Mouse (Mus musculus) left cerebral cortex, postnatal 14 days (tissue): ENCODE measurements around the gene Cln5. TPM values are rescaled to one million over a fixed set of nuclear protein-coding genes. Genes with fewer than 3 reads are reported as not detected.

Source experiments
- DNase-seq, 2 experiments: peaks; one replicate each; pipeline ENCODE4 v3.0.0; 2021 to 2022; ENCODE audit warnings: low spot score in 2 of 2, mixed read lengths in 1 of 2
- intact Hi-C: fragments of 180-260 bp; cut with DNase I; formaldehyde crosslinking; loops from one replicate; pipeline ENCODE4 v1.15.1; 2025
- long read RNA-seq, 2 experiments: library from polyadenylated mRNA; stranded (forward); transcript quantifications; one replicate each; pipeline ENCODE4 v2.0.0; 2021
- total RNA-seq, 2 experiments: library from RNA; stranded (reverse); gene quantifications; 2 replicates each; pipeline ENCODE4 v1.2.3; 2021

The Cln5 gene
- total RNA-seq: 1 to 10 TPM; 6.3 to 7.4 TPM
- long read RNA-seq, experiment 1, transcript Cln5-201 (4 exons, 2,445 nt): major isoform, 7 of 8 reads
- long read RNA-seq, experiment 1, partial matches to known transcripts: 0 of 8 reads
- long read RNA-seq, experiment 1, other reads (novel, unspliced or antisense): 1 of 8 reads
- long read RNA-seq, experiment 2, transcript Cln5-201 (4 exons, 2,445 nt): major isoform, 11 of 11 reads
- long read RNA-seq, experiment 2, partial matches to known transcripts: 0 of 11 reads
- long read RNA-seq, experiment 2, other reads (novel, unspliced or antisense): 0 of 11 reads

DNA sequence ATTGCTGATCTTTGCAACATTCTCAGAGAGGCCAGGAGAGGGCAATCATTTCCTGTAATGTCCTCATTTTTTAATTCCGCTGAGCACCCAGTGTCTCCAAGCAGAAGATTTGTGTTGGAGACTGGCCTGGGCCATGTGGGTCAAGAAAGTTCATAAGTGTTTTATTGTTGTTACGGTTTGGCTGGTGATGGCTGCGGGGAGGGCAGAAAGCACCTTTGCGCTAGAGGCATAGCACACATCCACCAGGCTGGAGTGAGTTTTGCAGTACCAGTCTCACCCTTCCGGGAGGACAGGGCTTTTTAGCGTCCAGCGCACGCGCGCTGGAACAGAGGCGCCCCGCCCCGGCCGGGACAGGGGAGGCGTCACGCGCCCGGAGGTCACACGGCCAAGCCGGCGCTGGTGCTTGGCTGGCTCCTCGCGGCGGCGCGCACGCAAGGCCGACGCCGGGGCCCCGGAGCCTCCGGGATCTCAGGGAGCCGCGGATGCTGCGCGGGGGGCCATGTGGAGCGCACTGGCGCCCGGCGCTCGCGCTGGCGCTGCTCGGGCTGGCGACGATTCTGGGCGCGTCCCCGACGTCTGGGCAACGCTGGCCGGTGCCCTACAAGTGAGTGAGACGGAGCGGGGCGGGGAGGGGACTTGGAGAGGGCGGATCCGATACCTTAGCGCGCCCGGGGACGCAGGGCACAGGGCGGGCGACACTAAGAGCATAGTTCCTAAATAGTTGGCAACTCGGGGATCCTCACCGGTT lies at the start of gene Cln5:
TSS of gene Cln5 (plus strand) at position 353 of the 748 bp plus-strand sequence.
- DNase-seq: peak; percentile 87 to 90
- intact Hi-C loops: loop anchor here (1.0 to 5.0 kb wide), 2 partner anchors 28 to 467 kb away; no protein-coding TSS in a partner anchor

DNA sequence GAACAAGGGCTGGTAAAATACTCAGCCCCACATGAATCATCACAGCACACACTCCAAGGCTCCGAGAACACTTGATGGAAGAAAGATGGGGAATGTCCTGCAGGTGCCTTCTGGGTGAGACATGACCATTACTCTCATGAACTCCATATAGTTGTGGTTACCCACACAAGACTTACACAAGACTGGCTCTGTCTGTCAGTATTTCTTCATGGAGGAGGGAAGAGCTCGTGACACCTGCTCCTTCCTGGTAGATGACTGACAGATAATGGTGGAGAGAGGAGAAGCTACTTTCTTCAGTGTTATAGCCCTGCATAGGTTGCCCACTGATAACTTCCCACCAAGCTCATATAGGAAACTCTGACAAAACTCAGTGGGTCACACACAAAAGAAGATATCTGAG lies 40.8 kb upstream of the Cln5 start:
- DNase-seq: no peak

DNA sequence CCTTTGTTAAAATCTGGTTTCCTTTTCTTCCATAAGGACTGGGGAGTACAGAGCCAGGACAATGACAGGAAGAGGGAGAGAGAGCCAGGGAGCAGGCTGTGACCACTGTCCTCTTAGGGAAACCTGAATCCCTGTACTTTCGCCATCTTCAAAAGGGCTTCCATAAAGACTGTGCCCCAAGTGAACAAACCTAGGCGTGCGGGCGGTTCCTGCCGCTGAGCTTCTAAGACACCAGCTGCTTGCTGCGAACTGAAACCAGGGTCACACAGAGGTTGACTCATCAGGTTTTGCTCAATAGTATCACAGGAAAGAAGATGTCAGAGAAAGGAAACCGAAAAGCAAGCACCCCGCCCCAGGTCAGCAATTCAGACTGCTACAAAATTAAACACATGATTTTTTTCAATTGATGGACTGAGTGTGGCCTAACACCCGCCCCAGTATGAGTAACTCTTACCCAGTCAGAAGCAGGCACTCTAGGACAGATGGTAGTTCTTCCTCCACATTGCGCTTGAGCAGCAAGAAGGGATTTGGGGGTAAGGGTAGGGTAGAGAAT lies 36.7 kb upstream of the Cln5 start:
- intact Hi-C loops: no loop called here
- peak in 1 of 2 experiments; percentile 17 for DNase-seq

More for the DNA sequence above, 40.8 kb upstream of the Cln5 start:
- intact Hi-C loops: no loop called here

DNA sequence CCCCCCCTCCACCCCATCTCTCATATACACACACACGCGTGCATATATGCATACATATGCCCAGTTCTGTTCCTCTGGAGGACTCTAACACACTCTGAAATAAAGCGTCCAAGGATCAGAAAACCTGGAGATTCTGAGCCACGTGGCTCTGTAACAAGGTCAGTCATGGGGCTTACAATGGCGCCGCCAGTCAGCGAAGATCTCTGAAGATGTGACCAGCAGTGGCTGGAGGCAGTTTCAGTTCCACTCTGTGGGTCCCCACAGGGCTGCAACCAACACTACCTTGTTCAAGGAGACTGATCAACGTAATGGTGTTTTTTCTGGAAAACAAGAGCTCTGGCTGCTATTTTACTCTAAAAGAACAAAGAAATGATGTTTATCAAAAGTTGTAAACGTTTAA lies 35.9 kb upstream of the Cln5 start:
- intact Hi-C loops: no loop called here
- no peak for DNase-seq

DNA sequence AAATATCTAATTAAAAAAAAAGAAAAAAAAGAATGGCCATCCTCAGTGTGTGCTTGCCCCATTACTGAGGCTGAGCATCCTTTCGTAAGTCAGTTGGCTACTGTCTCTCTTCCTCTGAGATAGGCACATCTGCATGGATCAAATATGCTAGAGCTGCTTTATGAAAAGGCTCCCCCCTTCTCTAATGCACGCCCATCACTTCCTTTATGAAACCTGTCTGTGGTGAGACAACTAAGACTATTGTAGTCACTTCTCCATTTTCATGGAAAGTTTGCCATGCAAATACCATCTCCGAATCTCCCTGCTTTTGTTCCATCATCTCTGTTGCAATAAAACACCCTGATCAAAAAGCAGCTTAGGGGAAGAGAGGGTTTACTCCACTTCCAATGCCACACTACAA lies 33.0 kb upstream of the Cln5 start:
- DNase-seq: no peak
- intact Hi-C loops: no loop called here

DNA sequence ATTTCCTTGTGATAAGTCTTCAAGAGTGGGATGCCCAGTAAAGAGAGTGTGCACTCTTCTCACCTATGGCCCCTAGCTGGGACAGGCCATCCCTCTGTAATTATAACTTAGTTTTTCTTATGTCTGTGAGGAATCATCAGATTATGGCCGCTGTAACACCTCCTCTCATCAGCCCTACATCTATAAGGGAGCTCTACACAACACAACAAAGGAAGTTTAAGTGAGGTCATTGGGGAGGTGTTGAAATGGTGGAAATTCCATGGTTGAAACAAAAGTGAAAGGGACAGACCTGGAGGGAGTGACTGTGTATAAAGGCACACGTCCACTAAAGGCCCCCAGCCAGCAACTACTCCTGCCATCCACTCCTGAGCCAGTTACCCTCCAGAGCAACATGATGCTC lies 23.3 kb upstream of the Cln5 start, which contains the start of gene Acod1:
TSS of gene Acod1 (plus strand) at position 301 of the 400 bp plus-strand sequence.
- no peak for DNase-seq
- intact Hi-C loops: no loop called here

DNA sequence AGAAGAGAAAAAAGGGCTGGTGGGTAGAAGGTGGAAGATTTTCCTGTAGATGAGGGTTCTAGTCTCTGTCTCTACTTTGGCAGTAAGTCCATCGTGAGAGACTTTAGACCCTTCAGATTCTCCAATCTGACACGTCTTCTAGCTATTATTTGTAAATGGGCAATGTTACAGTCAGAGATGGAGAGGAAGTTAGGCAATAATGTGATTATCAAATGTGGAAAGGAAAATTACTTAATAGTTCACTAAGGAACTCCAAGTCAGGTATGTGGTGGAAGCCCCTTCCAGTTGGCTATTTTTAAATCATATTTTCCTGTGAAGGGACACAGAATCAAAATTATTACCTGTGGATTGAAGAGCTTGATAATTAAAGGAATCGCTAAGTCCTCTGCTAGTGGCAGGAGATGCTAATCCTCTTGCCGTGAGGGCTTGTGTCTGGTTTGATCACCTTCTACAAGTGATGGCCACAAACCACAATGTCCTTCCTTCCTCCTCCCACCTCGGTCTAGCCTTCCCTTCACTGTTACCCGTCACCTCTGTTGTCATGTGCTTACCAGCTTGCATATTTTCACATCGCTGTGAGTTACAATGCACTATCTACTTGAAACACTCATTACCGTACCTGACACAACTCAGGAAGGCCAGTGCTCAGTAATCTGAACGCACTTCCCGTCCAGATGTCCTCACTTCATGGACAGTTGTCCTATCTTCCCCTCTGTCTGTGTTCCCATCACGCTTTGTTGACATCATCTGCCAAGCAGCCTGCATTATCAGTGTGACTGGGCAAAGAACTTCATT lies 21.5 kb upstream of the Cln5 start:
- DNase-seq: no peak
- intact Hi-C loops: no loop called here

DNA sequence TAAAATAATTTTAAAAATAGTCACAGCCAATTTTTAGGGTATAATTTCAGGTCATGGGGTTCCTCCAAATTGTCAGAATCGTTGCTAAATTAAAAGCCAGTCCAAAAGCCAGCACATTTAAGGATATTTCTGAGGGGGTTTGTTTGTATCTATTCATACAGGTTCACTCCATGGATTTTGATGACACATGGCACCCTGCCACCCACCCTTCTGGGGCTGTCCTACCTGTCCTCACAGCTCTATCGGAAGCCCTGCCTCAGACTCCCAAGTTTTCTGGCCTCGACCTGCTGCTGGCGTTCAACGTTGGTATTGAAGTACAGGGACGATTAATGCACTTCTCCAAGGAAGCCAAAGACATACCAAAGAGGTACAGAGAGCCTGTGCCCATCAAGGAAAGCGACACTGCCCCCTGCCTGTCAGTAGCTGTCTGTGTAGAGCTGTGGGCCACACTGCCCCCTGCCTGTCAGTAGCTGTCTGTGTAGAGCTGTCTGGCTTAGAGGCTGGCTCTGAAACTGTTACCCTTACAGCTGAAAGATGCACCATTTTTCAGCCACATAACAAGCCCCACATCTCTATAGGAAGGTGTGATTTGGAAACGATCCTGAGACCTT lies 18.8 kb upstream of the Cln5 start:
- intact Hi-C loops: loop anchor here (1.0 kb wide), 1 partner anchor 39 kb away; no protein-coding TSS in a partner anchor
- peak; percentile 78 to 90 for DNase-seq

DNA sequence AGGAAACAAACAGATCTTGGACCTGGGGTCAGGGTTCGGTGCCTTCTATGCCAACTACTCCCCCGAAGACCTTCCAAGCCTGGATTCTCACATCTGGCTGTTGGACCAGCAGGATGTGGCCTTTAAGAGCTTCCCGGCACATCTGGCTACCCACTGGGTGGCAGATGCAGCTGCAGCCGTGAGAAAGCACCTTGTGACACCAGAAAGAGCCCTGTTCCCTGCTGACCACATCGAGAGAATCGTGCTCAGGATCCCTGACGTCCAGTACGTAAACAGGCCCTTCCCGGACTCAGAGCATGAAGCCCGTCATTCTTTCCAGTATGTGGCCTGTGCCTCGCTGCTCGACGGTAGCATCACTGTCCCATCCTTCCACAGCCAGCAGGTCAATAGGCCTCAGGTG lies 15.3 kb upstream of the Cln5 start:
- intact Hi-C loops: no loop called here

DNA sequence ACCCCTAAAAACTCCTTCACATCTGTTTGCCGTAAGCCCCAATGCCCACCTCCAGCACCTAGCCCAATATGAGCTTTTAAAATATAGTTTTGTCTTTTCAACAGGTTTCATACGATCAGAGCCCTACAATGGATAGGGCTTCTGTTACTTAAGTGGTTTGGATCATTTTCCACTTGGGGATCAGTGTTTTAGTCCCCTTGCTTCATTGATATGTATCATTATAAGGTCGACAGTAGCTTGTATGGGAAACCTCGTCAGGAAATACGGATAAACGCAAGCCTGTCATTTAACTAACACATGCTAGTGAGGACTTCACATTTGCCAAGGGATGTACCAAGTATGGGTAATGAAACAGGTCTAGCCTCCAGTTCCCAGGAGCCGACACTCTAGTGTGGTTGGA lies 13.4 kb upstream of the Cln5 start:
- no peak for DNase-seq
- intact Hi-C loops: no loop called here

More for the DNA sequence above, 15.3 kb upstream of the Cln5 start:
- no peak for DNase-seq

DNA sequence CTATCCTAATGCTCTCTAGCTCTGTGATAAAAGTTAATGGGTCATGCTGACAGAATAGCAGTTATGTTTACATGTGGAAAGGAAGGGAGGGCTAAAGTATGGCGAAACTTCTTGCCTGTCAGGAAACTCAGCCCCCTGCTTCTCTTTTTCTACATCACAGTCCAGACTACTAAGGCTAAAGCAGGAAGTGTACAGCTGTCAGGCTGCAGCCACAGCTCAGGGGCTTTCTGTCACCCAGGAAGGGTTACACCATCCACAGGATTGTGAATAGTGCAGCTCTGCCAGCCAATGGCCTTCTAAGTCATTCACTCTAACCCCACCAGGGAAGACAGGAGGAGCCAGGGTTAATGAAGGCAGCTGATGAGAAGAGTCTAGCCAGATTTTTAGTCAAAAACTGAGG lies 11.0 kb upstream of the Cln5 start:
- intact Hi-C loops: no loop called here
- no peak for DNase-seq

DNA sequence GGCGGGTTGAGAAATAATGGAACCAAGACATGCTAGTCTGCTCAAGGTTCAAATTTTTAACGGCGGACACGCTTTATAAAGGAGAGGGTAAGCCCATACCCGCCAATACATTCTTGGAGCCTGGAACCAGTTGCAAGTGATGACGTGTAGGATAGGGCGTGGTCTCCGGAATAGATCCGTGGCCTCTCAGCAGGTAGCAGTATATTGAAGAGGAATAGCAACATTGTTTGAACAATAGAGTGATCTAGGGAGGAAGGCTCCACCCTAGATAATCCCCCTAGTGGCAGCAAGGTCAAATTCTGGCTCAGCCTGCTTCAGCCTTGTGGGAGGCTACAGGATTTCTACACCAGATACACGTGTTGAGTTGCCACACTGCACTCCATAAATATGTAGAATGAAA lies 10.5 kb upstream of the Cln5 start:
- no peak for DNase-seq
- intact Hi-C loops: no loop called here

DNA sequence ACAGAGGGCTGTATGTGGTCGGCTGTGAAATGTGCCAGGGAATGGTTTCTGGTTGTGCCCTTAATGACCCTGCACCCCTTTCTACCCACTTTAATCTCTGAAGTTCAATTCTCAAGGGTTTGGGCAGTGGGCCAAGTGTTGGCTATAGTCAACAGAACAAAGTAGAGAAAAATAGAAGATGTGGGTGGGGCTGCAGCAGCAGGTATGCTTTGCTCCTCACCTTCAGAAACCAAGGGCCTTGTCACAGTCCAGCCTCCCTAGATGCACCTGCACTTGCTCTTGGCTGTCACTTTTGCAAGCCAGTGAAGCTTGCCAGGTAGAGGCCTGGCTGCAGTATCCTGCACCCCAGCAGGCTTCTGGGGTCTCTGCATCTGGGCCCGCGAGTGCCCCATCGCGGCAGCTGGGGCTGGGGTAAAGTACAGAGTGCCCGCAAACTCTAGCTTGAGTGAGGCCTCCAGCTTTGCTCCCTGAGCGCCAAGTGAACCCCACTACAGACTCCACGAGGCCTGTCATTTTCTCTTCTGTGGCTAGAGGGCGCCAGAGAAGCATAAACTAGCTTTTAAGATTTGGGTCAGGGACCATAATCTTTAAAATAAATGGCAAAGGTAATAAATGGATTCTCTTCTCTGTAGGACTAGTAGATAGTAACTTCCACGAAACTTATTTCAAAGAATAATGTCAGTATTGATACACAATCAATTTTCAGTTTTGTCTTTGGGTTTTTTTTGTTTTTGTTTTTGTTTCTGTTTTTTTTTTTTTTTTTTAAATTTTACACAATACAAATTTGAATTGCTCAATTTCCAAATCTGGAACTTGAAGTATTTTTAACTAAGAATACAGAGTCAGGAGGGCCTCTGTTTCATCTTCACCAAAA lies 4.5 kb upstream of the Cln5 start:
- DNase-seq: peak; percentile 69 to 86
- intact Hi-C loops: loop anchor here (5.0 kb wide), 1 partner anchor 472 kb away; no protein-coding TSS in a partner anchor

DNA sequence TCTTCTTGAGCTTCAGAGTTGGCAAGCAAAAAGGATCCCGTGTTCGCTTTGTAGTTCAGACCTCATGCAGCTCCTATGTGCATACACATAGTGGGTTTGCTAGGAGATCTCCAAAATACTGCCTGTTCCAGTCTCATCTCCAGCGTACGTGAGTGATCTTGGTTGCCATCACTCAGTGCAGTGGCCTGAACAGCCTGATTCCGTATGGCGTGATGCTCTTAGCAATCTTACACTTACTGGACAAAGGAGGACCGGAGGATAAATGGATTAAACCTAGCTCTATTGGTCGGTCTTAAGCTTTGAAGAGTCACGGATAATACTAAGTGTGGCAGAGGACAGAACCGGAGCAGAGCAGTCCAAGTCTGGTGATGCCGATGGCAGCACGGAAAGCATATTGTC lies 552 bp upstream of the Cln5 start:
- intact Hi-C loops: loop anchor here (5.0 kb wide), 1 partner anchor 468 kb away; no protein-coding TSS in a partner anchor
- DNase-seq: no peak

DNA sequence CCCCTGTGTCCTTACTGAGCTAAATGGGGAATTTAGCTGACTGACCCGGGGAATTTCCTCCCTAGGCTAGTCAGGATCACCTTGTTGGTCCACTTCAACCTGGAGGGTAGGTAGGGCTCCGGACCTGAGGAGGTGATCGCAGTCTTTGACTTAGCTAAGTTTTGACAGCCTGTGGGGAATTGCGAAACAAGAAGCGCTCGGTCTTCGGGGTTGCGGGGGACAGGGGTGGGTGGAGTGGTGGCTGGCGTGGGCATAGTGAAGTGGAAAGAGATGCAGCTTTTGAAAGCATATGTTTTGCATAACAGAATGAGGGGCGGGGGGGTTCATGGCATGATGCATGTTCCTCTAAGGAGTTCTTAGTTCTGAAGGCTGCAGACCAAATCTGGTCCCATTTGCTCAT lies 774 bp downstream of the Cln5 start:
- intact Hi-C loops: loop anchor here (1.0 kb wide), 1 partner anchor 28 kb away; no protein-coding TSS in a partner anchor
- DNase-seq: no peak

DNA sequence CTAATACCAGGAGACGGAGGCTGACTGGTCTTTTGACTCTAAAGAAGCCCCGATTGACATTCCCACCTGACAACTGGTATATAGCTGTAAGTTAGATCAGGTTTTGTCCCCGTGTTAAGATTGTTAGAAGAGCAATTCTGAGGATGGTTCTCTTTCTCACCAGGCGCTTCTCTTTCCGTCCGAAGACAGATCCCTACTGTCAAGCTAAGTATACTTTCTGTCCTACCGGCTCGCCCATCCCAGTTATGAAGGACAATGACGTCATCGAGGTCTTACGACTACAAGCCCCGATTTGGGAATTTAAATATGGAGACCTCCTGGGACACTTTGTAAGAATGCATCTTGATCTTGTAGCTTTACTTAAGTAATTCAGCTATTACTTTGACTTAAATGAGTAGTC lies 1.5 kb downstream of the Cln5 start:
- intact Hi-C loops: no loop called here
- DNase-seq: no peak

DNA sequence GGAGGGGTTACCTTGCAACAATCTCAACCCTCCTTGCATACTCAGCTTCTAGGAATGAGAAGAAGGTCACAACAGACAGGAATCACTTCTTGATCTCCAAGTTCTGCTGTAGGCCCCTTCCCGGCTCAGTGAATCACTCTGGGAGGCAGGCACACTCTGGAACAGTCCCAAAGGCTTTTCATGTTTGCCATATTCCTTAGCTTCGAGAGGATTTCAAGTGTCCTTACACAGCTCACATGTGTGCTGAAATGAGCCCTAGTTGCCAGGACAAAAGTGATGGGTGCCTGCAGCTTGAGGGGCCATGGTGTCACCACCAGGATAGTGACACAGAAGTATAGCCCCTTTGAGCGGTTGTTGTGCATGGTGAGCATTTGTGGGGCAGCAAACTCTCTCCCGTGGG lies 2.7 kb downstream of the Cln5 start:
- intact Hi-C loops: no loop called here
- DNase-seq: no peak

DNA sequence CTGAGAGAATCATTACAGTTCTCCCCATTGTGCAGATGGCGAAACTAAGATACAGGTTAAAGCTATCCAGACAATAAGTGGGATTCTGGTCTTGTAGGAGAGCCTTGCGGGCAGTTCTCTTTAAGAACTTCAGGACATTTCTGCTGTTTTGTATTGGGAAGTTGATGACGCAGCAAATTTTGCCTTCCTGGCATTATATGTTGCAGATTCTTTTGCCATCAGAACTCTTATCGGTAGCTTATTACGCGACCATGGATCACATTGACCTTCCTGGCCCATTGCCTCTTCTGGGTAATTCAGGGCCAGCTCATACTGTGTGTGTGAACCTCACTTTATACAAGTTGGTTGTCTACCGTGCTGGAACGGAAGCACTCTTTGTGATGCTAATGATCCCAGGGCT lies 3.8 kb downstream of the Cln5 start:
- DNase-seq: no peak
- intact Hi-C loops: no loop called here
